Mouse (Mus musculus) testis, adult 2 months (tissue): ENCODE results near the gene Neu2.

Source experiments
- CTCF ChIP-seq: fragments of 200-500 bp; IDR thresholded peaks from 2 replicates; pipeline ENCODE4 v1.5.1; 2012; ENCODE audit warnings: low read depth, mild to moderate bottlenecking, inconsistent platforms, low read length, moderate library complexity; ENCODE audit not compliant: control insufficient read depth, insufficient read depth, insufficient replicate concordance
- POLR2A ChIP-seq: fragments of 200-500 bp; IDR thresholded peaks from 2 replicates; pipeline ENCODE4 v1.6.1; 2012; ENCODE audit warnings: low read depth, mild to moderate bottlenecking, inconsistent platforms, low read length, moderate library complexity; ENCODE audit not compliant: control insufficient read depth

DNA sequence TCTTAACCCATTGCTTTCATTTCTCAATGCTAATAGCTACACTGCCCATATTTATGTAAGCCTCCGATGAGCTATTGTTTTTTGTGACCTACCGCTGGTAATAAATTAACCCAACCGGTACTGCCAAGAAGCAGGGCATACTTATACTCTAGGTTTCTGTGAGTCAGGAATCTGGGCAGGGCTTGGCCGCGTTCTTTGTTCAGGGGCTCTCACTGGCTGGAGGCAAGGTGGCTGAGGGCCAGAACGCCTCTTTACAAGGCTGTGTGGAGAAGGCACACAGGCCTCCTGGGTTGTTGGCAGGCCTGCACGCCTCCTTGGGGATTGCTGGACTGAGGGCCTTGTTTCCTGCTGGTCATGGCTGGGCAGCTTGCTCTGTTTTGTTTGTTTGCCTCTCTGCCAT is 65.1 kb downstream of the Neu2 start:
- TF ChIP-seq POLR2A (no peak), CTCF (no peak)
